Mouse (Mus musculus): ENCODE results near the gene Twsg1. TPM values are rescaled to one million over a fixed set of nuclear protein-coding genes. Genes with fewer than 3 reads are reported as not detected.

Twsg1 gene
- polyA plus RNA-seq, 1 experiment from 2014 or later, result 47.3 TPM

DNA sequence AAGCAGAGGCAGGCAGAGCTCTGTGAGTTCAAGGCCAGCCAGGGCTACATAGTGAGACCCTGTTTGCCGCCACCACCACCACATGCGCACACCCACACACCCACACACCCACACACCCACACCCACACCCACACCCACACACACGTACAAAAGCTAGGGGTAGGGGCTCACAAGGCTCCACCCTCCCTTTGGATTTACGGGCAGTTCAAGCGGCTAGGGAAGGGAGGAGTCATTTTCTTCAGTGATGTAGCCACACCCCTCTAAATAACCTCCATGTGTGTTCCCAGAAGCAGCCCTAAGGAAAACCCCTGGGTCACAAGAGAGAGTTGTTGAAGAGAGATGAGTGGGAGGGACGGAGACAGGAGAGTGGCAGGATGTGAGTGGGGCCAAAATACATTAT, 74.0 kb downstream of the Twsg1 start:
- H3K4me1 ChIP-seq (replicated peaks; ENCODE audit: control insufficient read depth, insufficient read depth, low read length), result peaks cover 4% of the 10 kb centered on the region
- no peak overlapping the region for H3K9ac ChIP-seq (ENCODE audit: low read depth, low read length)
- no peak overlapping the region for H3K4me2 ChIP-seq
- H3K4me3 ChIP-seq (ENCODE audit: low read depth, low read length), result no peak overlapping the region
- 64% methylated on average over 6 of the region's 6 CpGs for WGBS
- ATAC-seq (replicated peaks; ENCODE audit: low FRiP score) (no peak), DNase-seq (ENCODE audit: low spot score) (no peak)
- no peak overlapping the region for H3K27ac ChIP-seq (ENCODE audit: low read depth, low read length)
- H3K27me3 ChIP-seq (replicated peaks; ENCODE audit: control insufficient read depth, insufficient read depth, low read length), result no peaks in the 10 kb centered on the region
- no peaks in the 10 kb centered on the region for H3K9me3 ChIP-seq (ENCODE audit: control insufficient read depth, low read length)
- H3K36me3 ChIP-seq (ENCODE audit: control insufficient read depth, insufficient read depth, low read length), result no peaks in the 10 kb centered on the region; the same call in 1 of the 2 replicates

DNA sequence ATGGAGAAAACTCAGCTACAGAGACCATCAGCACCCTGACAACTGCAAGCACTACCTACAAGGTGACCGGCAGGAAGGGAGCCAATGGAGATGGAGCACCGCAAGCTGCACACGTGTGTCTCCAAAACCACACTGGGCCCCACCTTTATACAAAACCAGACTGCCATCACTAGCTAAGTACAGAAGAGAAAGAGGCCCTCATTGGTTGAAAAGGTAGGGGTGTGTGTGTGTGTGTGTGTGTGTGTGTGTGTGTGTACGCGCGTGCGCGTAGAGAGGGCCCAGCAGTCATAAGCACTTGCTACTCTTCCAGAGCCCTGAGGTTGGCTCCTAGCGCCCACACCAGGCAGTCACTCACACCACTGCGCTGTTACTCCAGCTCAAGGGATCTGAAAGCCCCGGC, 77.2 kb downstream of the Twsg1 start:
- H3K9ac ChIP-seq (ENCODE audit: low read depth, low read length), result no peak overlapping the region
- WGBS, result 87% methylated on average over 11 of the region's 11 CpGs
- H3K9me3 ChIP-seq (ENCODE audit: control insufficient read depth, low read length), result no peaks in the 10 kb centered on the region
- no peak for ATAC-seq (replicated peaks; ENCODE audit: low FRiP score)
- H3K27ac ChIP-seq (ENCODE audit: low read depth, low read length), result no peak overlapping the region
- H3K27me3 ChIP-seq (replicated peaks; ENCODE audit: control insufficient read depth, insufficient read depth, low read length), result no peaks in the 10 kb centered on the region
- H3K4me2 ChIP-seq, result no peak overlapping the region
- no peak for DNase-seq (ENCODE audit: low spot score)
- peaks cover 11% of the 10 kb centered on the region for H3K4me1 ChIP-seq (replicated peaks; ENCODE audit: control insufficient read depth, insufficient read depth, low read length)
- no peak overlapping the region for H3K4me3 ChIP-seq (ENCODE audit: low read depth, low read length)
- H3K36me3 ChIP-seq (ENCODE audit: control insufficient read depth, insufficient read depth, low read length), result no peaks in the 10 kb centered on the region; the same call in 1 of the 2 replicates

DNA sequence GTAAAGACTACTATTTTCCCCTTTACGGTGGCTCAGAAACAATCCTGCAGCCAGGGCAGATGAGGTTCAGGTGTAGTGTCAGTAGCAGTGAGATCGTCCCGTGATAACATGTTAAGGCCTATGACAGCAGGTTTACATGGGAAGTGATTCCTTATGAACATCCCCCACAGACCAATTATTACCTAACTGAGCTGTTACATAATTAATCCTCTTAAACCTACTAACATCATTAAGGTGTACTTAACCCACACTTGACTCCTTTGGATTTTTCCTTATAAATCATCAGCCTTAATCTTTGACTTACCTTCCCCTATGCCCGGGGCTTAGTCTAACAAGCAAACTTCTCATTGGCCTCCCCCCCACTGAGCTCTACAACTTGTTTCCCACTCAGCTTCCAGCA, 77.9 kb downstream of the Twsg1 start:
- Histone ChIP-seq H3K27me3 (replicated peaks; ENCODE audit: control insufficient read depth, insufficient read depth, low read length) (no peaks in the 10 kb centered on the region), H3K9me3 (ENCODE audit: control insufficient read depth, low read length) (no peaks in the 10 kb centered on the region)
- WGBS, result 88% methylated on average over 4 of the region's 4 CpGs

GRCm38 (mm10) chr17:65872652-65873051, 78.4 kb downstream of the Twsg1 start:
- 55% methylated on average over 6 of the region's 6 CpGs for WGBS
- ATAC-seq (replicated peaks; ENCODE audit: low FRiP score), result peak; percentile 51
- no peak overlapping the region for H3K9ac ChIP-seq (ENCODE audit: low read depth, low read length)

More for the DNA sequence above, 77.9 kb downstream of the Twsg1 start:
- DNase-seq (ENCODE audit: low spot score) (no peak), ATAC-seq (replicated peaks; ENCODE audit: low FRiP score) (no peak)
- Histone ChIP-seq H3K4me2 (no peak overlapping the region), H3K4me1 (replicated peaks; ENCODE audit: control insufficient read depth, insufficient read depth, low read length) (peaks cover 11% of the 10 kb centered on the region), H3K9ac (ENCODE audit: low read depth, low read length) (no peak overlapping the region), H3K27ac (ENCODE audit: low read depth, low read length) (no peak overlapping the region), H3K4me3 (ENCODE audit: low read depth, low read length) (no peak overlapping the region), H3K36me3 (ENCODE audit: control insufficient read depth, insufficient read depth, low read length) (no peaks in the 10 kb centered on the region; the same call in 1 of the 2 replicates)

DNA sequence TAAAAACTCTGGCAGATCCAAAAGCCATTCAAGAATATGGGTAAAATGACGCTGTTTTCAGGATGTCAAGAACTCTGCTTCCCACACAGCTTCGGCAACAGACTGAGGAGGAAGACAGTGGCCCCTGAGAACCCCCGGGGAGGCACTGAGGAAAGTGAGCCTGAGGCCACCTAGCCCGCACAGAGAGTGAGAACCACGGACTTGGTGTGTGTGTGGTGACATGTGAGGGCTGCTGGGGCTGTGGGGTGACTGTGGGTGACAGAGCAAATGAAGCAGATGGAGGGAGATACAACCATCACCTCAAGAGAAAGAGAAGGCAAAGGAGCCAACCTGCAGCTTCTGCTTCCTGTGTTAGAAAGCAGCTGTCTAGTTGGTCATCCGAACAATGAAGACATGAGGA, 79.0 kb downstream of the Twsg1 start:
- no peak for ATAC-seq (replicated peaks; ENCODE audit: low FRiP score)
- Histone ChIP-seq H3K4me3 (ENCODE audit: low read depth, low read length) (no peak overlapping the region), H3K9ac (ENCODE audit: low read depth, low read length) (no peak overlapping the region), H3K36me3 (ENCODE audit: control insufficient read depth, insufficient read depth, low read length) (peaks cover 2% of the 10 kb centered on the region; the same call in 1 of the 2 replicates), H3K4me1 (replicated peaks; ENCODE audit: control insufficient read depth, insufficient read depth, low read length) (peaks cover 11% of the 10 kb centered on the region), H3K27me3 (replicated peaks; ENCODE audit: control insufficient read depth, insufficient read depth, low read length) (no peaks in the 10 kb centered on the region), H3K9me3 (ENCODE audit: control insufficient read depth, low read length) (no peaks in the 10 kb centered on the region), H3K27ac (ENCODE audit: low read depth, low read length) (no peak overlapping the region), H3K4me2 (no peak overlapping the region)
- 58% methylated on average over 6 of the region's 6 CpGs for WGBS
- no peak for DNase-seq (ENCODE audit: low spot score)

More at GRCm38 (mm10) chr17:65872652-65873051, 78.4 kb downstream of the Twsg1 start:
- H3K27me3 ChIP-seq (replicated peaks; ENCODE audit: control insufficient read depth, insufficient read depth, low read length), result no peaks in the 10 kb centered on the region
- H3K4me1 ChIP-seq (replicated peaks; ENCODE audit: control insufficient read depth, insufficient read depth, low read length), result peaks cover 11% of the 10 kb centered on the region
- no peak for DNase-seq (ENCODE audit: low spot score)
- H3K4me3 ChIP-seq (ENCODE audit: low read depth, low read length), result no peak overlapping the region
- H3K9me3 ChIP-seq (ENCODE audit: control insufficient read depth, low read length), result no peaks in the 10 kb centered on the region
- H3K36me3 ChIP-seq (ENCODE audit: control insufficient read depth, insufficient read depth, low read length), result peaks cover under 1% of the 10 kb centered on the region; the same call in 1 of the 2 replicates
- H3K4me2 ChIP-seq, result no peak overlapping the region
- no peak overlapping the region for H3K27ac ChIP-seq (ENCODE audit: low read depth, low read length)

Other genes with a start within 250 kb of the Twsg1 start
- 16.3 and 17.1 TPM in 2 replicates for gene Rab31, start 178.5 kb downstream of the Twsg1 start, polyA plus RNA-seq (2014; fragmentation: Nextera tagmentation; extraction: Ambion mirVana)
- 25.5 and 28.0 TPM in 2 replicates for gene Ppp4r1, start 168.7 kb downstream of the Twsg1 start, polyA plus RNA-seq (2014; fragmentation: Nextera tagmentation; extraction: Ambion mirVana)
- 48.7 and 55.2 TPM in 2 replicates for gene Ralbp1, start 65.4 kb downstream of the Twsg1 start, polyA plus RNA-seq (2014; fragmentation: Nextera tagmentation; extraction: Ambion mirVana)
- gene Ankrd12, start 125.9 kb upstream of the Twsg1 start, polyA plus RNA-seq (2014; fragmentation: Nextera tagmentation; extraction: Ambion mirVana), result 12.5 and 15.3 TPM in 2 replicates
- gene Ndufv2, start 150.3 kb upstream of the Twsg1 start, polyA plus RNA-seq (2014; fragmentation: Nextera tagmentation; extraction: Ambion mirVana), result 352 TPM in 2 replicates
- 31.5 and 33.3 TPM in 2 replicates for gene Washc1, start 160.3 kb upstream of the Twsg1 start, polyA plus RNA-seq (2014; fragmentation: Nextera tagmentation; extraction: Ambion mirVana)
- 23.9 and 24.1 TPM in 2 replicates for gene Ddx11, start 172.3 kb upstream of the Twsg1 start, polyA plus RNA-seq (2014; fragmentation: Nextera tagmentation; extraction: Ambion mirVana)

All from liver, embryonic 11.5 days (tissue).